Mouse (Mus musculus) heart, embryonic 10.5 days (tissue): ENCODE results near the gene Gm10401. TPM values are rescaled to one million over a fixed set of nuclear protein-coding genes. Genes with fewer than 3 reads are reported as not detected.
"Not testable (repeated sequence)": the region's sequence is repeated elsewhere in the genome, so short reads cannot be mapped to it uniquely, and the experiment has no call there.

Source experiments
- DNase-seq: peaks from one replicate; pipeline ENCODE4 v3.0.0-alpha.2; 2017; ENCODE audit warnings: low spot score
- H3K27ac ChIP-seq: fragments of 300-500 bp; sonication (generic); 2 replicates; pipeline ENCODE4 v1.5.1; 2016; ENCODE audit warnings: mild to moderate bottlenecking
- H3K27me3 ChIP-seq: fragments of 300-500 bp; sonication (generic); 2 replicates; pipeline ENCODE4 v1.6.1; 2016; ENCODE audit warnings: mild to moderate bottlenecking; ENCODE audit not compliant: poor library complexity, insufficient read depth, severe bottlenecking
- H3K36me3 ChIP-seq: fragments of 300-500 bp; sonication (generic); 2 replicates; pipeline ENCODE4 v1.6.1; 2016; ENCODE audit warnings: mild to moderate bottlenecking, moderate library complexity
- H3K4me1 ChIP-seq: fragments of 300-500 bp; sonication (generic); 2 replicates; pipeline ENCODE4 v1.6.1; 2016; ENCODE audit warnings: mild to moderate bottlenecking
- H3K4me3 ChIP-seq: fragments of 300-500 bp; sonication (generic); 2 replicates; pipeline ENCODE4 v1.5.1; 2016; ENCODE audit warnings: mild to moderate bottlenecking, moderate library complexity
- H3K9me3 ChIP-seq: fragments of 300-500 bp; sonication (generic); 2 replicates; pipeline ENCODE4 v1.6.1; 2016; ENCODE audit warnings: mild to moderate bottlenecking, moderate library complexity
- WGBS: fragments of 180-500 bp; shearing (Covaris S2); methylation state at CpG from one replicate; pipeline ENCODE4 v1.1.7; 2016; 5-methylcytosine and 5-hydroxymethylcytosine counted together
- polyA plus RNA-seq: library from polyadenylated mRNA; unstranded; fragments of >200 nt; fragmentation: Nextera tagmentation; extraction: Ambion mirVana; gene quantifications from 2 replicates; pipeline ENCODE4 v1.2.1, GENCODE M21; 2016

The Gm10401 gene
- polyA plus RNA-seq, 1 experiment from 2014 or later = 15.7 TPM

GRCm38 (mm10) chr5:115113244-115113643, 15.1 kb upstream of the Gm10401 start:
- Histone ChIP-seq H3K27me3 (no peaks in the 10 kb centered on the region), H3K36me3 (peaks cover 84% of the 10 kb centered on the region), H3K9me3 (no peaks in the 10 kb centered on the region), H3K4me3 (no peak overlapping the region), H3K27ac (no peak overlapping the region), H3K4me1 (0 out of 2 replicates have a peak, but pooled peaks cover 13% of the 10 kb centered on the region)
- WGBS = 92% methylated on average over 12 of the region's 12 CpGs
- DNase-seq = no peak

GRCm38 (mm10) chr5:115111156-115111555, 13.1 kb upstream of the Gm10401 start:
- Histone ChIP-seq H3K27ac (no peak overlapping the region), H3K4me1 (0 out of 2 replicates have a peak, but pooled peaks cover 10% of the 10 kb centered on the region), H3K4me3 (no peak overlapping the region), H3K27me3 (no peaks in the 10 kb centered on the region), H3K9me3 (no peaks in the 10 kb centered on the region), H3K36me3 (peaks cover 80% of the 10 kb centered on the region)
- no peak for DNase-seq
- WGBS = 94% methylated on average over 8 of the region's 8 CpGs

GRCm38 (mm10) chr5:115103253-115103652, 5.2 kb upstream of the Gm10401 start:
- 95% methylated on average over 23 of the region's 23 CpGs for WGBS
- not testable (repeated sequence) for H3K9me3 ChIP-seq, H3K4me3 ChIP-seq, H3K4me1 ChIP-seq, DNase-seq, H3K27me3 ChIP-seq, H3K27ac ChIP-seq
- peaks cover 71% of the 10 kb centered on the region for H3K36me3 ChIP-seq

GRCm38 (mm10) chr5:115102231-115102630, 4.1 kb upstream of the Gm10401 start:
- Histone ChIP-seq H3K4me1 (no peaks in the 10 kb centered on the region), H3K9me3 (no peaks in the 10 kb centered on the region), H3K36me3 (peaks cover 72% of the 10 kb centered on the region), H3K4me3 (no peak overlapping the region), H3K27me3 (no peaks in the 10 kb centered on the region), H3K27ac (no peak overlapping the region)
- WGBS = 85% methylated on average over 2 of the region's 2 CpGs
- DNase-seq = no peak

- H3K36me3 ChIP-seq = peaks cover 83% of the 10 kb centered on the region
- 87% methylated on average over 6 of the region's 6 CpGs for WGBS
- H3K27me3 ChIP-seq = no peaks in the 10 kb centered on the region
- DNase-seq = no peak
- no peak overlapping the region for H3K4me3 ChIP-seq
- H3K27ac ChIP-seq = no peak overlapping the region
- no peaks in the 10 kb centered on the region for H3K9me3 ChIP-seq
- H3K4me1 ChIP-seq = peaks cover 5% of the 10 kb centered on the region
Measured at GRCm38 (mm10) chr5:115100473-115100872, 2.4 kb upstream of the Gm10401 start.

- Histone ChIP-seq H3K4me3 (no peak overlapping the region), H3K27ac (no peak overlapping the region), H3K4me1 (peaks cover 8% of the 10 kb centered on the region), H3K36me3 (peaks cover 85% of the 10 kb centered on the region), H3K27me3 (no peaks in the 10 kb centered on the region), H3K9me3 (no peaks in the 10 kb centered on the region)
- 85% methylated on average over 9 of the region's 9 CpGs for WGBS
- DNase-seq = no peak
Measured at GRCm38 (mm10) chr5:115099991-115100390, 1.9 kb upstream of the Gm10401 start.

- H3K36me3 ChIP-seq = peaks cover 90% of the 10 kb centered on the region
Measured at GRCm38 (mm10) chr5:115099530-115099929, 1.4 kb upstream of the Gm10401 start.

GRCm38 (mm10) chr5:115091776-115092175, 6.3 kb downstream of the Gm10401 start:
- Histone ChIP-seq H3K27ac (no peak overlapping the region), H3K4me1 (peaks cover 17% of the 10 kb centered on the region), H3K9me3 (no peaks in the 10 kb centered on the region), H3K4me3 (no peak overlapping the region), H3K27me3 (no peaks in the 10 kb centered on the region), H3K36me3 (peaks cover 83% of the 10 kb centered on the region)
- WGBS = 88% methylated on average over 6 of the region's 6 CpGs
- no peak for DNase-seq

More at GRCm38 (mm10) chr5:115099530-115099929, 1.4 kb upstream of the Gm10401 start:
- DNase-seq = no peak
- H3K27ac ChIP-seq = no peak overlapping the region
- H3K4me1 ChIP-seq = peaks cover 11% of the 10 kb centered on the region
- H3K9me3 ChIP-seq = no peaks in the 10 kb centered on the region
- WGBS = 84% methylated on average over 5 of the region's 5 CpGs
- no peaks in the 10 kb centered on the region for H3K27me3 ChIP-seq
- no peak overlapping the region for H3K4me3 ChIP-seq

GRCm38 (mm10) chr5:115091015-115091414, 7.1 kb downstream of the Gm10401 start:
- Histone ChIP-seq H3K36me3 (peaks cover 83% of the 10 kb centered on the region), H3K27me3 (no peaks in the 10 kb centered on the region), H3K4me3 (no peak overlapping the region), H3K9me3 (no peaks in the 10 kb centered on the region), H3K27ac (no peak overlapping the region), H3K4me1 (peaks cover 17% of the 10 kb centered on the region)
- DNase-seq = no peak
- WGBS = 73% methylated on average over 3 of the region's 3 CpGs

GRCm38 (mm10) chr5:115089592-115090268, 8.4 kb downstream of the Gm10401 start:
- Histone ChIP-seq H3K27me3 (no peaks in the 10 kb centered on the region), H3K4me1 (peaks cover 6% of the 10 kb centered on the region; the same call in 1 of the 2 replicates), H3K9me3 (no peaks in the 10 kb centered on the region), H3K36me3 (peaks cover 83% of the 10 kb centered on the region), H3K27ac (no peak overlapping the region), H3K4me3 (no peak overlapping the region)
- WGBS = 98% methylated on average over 5 of the region's 5 CpGs
- no peak for DNase-seq

- Histone ChIP-seq H3K4me1 (no peaks in the 10 kb centered on the region), H3K27me3 (no peaks in the 10 kb centered on the region), H3K9me3 (no peaks in the 10 kb centered on the region), H3K36me3 (peaks cover 90% of the 10 kb centered on the region), H3K4me3 (no peak overlapping the region), H3K27ac (no peak overlapping the region)
- no peak for DNase-seq
- WGBS = 98% methylated on average over 2 of the region's 2 CpGs
Measured at GRCm38 (mm10) chr5:115085675-115086074, 12.4 kb downstream of the Gm10401 start.

- no peak for DNase-seq
- no peak overlapping the region for H3K27ac ChIP-seq
- H3K36me3 ChIP-seq = peaks cover 70% of the 10 kb centered on the region
- no peaks in the 10 kb centered on the region for H3K9me3 ChIP-seq
- no peaks in the 10 kb centered on the region for H3K4me1 ChIP-seq
- 75% methylated on average over 6 of the region's 6 CpGs for WGBS
- H3K4me3 ChIP-seq = no peak overlapping the region
- no peaks in the 10 kb centered on the region for H3K27me3 ChIP-seq
Measured at GRCm38 (mm10) chr5:115083492-115083891, 14.6 kb downstream of the Gm10401 start.

GRCm38 (mm10) chr5:115081636-115082035, 16.5 kb downstream of the Gm10401 start:
- Histone ChIP-seq H3K27me3 (no peaks in the 10 kb centered on the region), H3K9me3 (no peaks in the 10 kb centered on the region), H3K4me3 (no peak overlapping the region), H3K36me3 (peaks cover 58% of the 10 kb centered on the region), H3K4me1 (no peaks in the 10 kb centered on the region), H3K27ac (no peak overlapping the region)
- DNase-seq = no peak
- 91% methylated on average over 5 of the region's 5 CpGs for WGBS
